Mouse (Mus musculus) adrenal gland, postnatal 36 days (tissue): ENCODE measurements at regions not wholly inside any gene's neighbourhood (a gene's known extent, or its start where the extent isn't known, plus 50 kb on each side); places are given as distances from the start of the nearest gene placed in this dataset.

Source experiments
- DNase-seq, 2 experiments: peaks; one replicate each; pipeline ENCODE4 v3.0.0; 2021; ENCODE audit warnings: mixed read lengths in 1 of 2

GRCm38 (mm10) chr6:64797600-64797999 lies 68.7 kb downstream of the Atoh1 start:
- DNase-seq, result no peak

- no peak for DNase-seq
Observed at GRCm38 (mm10) chr6:64798804-64799203, 69.9 kb downstream of the Atoh1 start.

DNA sequence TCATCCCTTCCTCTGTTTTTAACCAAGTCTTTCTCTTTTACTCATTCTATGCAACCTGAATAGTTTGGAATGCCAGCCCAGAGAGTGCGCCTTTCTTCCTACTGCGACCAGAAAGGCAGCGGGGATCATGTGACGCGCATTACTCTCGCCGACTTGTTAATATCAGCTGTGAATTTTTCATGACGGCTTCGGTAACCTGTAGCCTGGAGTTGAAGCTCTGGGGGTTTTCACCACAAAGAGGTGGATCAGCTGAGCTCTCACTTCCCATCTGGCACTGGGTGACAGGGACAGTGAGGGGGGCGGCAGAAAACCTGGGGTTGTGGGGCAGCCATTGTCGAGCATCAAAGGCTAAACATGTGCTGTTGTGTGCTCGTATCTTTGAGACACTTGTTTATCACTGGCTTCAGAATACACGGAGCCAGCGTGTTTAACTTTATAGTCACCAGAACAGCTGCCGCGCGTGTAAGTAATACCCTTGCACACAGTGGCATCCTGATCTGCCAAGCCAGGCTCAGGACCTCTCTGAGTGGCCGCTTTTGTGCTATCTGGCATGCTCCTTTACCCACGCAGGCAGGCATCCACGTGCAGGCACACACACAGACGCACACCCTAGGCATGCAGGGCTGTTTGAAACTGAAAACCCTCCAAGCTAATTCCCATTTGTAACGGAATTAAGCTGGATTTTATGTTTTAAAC lies 70.5 kb downstream of the Atoh1 start:
- DNase-seq, result peak in 1 of 2 experiments; percentile 2

DNA sequence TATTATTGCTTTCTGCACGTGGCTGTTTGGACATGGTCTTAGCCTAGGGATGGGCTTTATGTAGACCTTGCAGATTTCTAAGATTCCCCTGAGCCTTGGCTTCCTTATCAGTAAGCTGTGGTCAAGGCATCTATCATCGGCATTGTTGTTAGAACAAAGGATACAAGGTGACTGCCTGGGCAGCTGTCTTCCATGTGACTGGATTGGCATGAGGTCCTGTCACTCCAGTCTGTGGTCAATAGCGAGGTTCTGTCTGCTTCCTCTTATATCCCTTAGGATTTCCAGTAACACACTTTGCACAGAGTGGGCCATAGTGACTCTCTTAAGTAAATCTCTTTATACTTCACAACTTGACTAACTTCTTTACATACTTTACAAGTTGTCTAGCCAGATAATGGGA lies 72.0 kb downstream of the Atoh1 start:
- no peak for DNase-seq

DNA sequence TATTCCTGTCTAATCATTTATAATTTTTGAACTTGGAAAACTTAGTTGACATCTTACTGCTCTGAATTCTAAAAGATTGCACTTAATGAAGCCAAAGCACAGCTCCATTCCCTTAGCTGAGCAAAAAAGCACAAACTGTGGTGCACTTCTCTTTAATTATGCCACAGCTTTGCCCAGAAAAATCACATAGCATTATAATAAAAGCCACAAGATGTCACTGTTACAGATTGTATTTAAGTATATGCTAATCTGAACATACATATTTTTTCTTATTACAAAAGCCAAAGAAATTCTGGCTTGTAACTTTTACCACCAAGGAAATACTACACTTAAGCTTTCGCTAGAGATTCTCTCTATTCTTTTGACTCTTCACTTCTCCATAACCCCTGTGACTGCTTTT lies 86.2 kb downstream of the Atoh1 start:
- no peak for DNase-seq

DNA sequence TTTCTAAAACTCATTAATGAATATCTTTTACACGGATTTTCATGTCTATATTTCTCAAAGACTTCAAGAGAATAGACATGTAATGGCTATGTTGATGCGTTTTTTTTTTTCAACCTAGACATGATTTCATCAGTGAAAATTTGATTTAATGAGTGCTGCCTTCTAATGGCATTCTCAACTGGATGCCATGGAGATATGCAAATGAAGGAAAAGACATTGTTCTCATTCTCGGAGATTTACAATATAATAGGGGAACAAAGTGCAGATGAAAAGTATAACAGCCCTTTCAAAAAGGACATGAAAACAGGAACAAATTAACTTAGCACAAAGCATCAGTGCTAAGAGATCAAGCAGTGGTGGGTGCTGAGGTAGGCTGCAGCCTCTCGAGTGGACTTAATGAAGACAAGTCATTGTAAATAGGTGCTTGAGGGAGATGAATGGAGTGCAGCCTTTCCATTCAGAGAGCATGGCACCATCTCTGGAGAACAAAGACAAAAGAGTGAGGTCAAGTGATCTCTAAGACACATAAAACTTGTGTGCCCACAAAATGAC lies 120.2 kb downstream of the Atoh1 start:
- no peak for DNase-seq

DNA sequence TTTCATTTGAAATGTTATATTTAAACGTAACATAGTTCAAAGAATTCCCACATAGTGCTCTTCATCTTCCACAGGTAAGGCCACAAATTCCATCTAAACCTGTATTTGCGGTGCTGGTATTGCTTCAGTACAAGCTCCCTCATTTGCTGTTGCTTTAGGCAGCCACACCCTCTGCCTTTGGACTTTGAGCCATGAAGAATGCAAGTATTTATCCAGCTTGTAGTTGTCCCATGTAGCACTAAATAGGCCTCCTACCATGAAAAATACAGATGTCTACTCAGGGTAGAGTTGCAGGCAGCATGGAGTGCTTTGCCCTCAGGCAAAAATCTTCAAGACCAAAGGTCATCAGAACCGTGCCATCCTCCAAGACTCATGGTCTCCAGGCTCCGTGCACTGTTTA lies 134.0 kb downstream of the Atoh1 start:
- DNase-seq, result no peak

DNA sequence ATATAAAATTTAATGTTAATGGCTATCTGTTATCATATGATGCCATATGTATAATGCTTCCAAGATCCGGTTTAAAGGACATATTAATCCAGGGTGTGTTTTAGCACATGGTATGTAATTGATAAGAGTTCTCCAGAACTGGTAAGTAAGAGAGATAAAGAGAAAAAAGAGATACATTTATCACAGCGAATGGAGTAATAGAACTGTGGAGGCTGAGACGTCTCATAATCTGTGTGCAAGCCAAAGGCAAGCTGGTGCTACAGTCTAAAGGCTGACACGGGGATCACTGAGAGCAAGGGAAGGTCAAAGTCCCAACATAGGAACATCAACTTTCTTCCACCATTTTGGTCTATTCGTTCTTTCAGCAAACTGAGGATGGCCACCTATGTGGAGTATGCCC lies 146.0 kb upstream of the Smarcad1 start:
- DNase-seq, result no peak
